Mouse (Mus musculus) embryonic facial prominence, embryonic 15.5 days (tissue): Measurements from ENCODE around the gene Ppp1r37. TPM values are rescaled to one million over a fixed set of nuclear protein-coding genes. Genes with fewer than 3 reads are reported as not detected.
A peak's percentile ranks its signal among the peaks of the same experiment; 100 is the strongest.

Experiments used
- ATAC-seq: fragments of 200-750 bp; cut with Nextera tagmentation; 2 replicates; pipeline ENCODE4 v1.8.0; 2017; ENCODE audit warnings: low read depth, moderate TSS enrichment; ENCODE audit not compliant: insufficient number of reproducible peaks, low FRiP score, low TSS enrichment
- H3K27ac ChIP-seq: fragments of 300-500 bp; sonication (generic); replicated peaks from 2 replicates; pipeline ENCODE4 v1.5.1; 2015; ENCODE audit warnings: mild to moderate bottlenecking, inconsistent platforms
- H3K27me3 ChIP-seq: fragments of 300-500 bp; sonication (generic); 2 replicates; pipeline ENCODE4 v1.6.1; 2015; ENCODE audit warnings: inconsistent platforms
- H3K36me3 ChIP-seq: fragments of 300-500 bp; sonication (generic); 2 replicates; pipeline ENCODE4 v1.6.1; 2015; ENCODE audit warnings: mild to moderate bottlenecking, inconsistent platforms
- H3K4me1 ChIP-seq: fragments of 300-500 bp; sonication (generic); 2 replicates; pipeline ENCODE4 v1.6.1; 2015; ENCODE audit warnings: inconsistent platforms
- H3K4me2 ChIP-seq: fragments of 300-500 bp; sonication (generic); replicated peaks from 2 replicates; pipeline ENCODE4 v1.6.1; 2015; ENCODE audit warnings: mild to moderate bottlenecking, inconsistent platforms
- H3K4me3 ChIP-seq: fragments of 300-500 bp; sonication (generic); replicated peaks from 2 replicates; pipeline ENCODE4 v1.5.1; 2015; ENCODE audit warnings: mild to moderate bottlenecking, inconsistent platforms
- H3K9ac ChIP-seq: fragments of 300-500 bp; sonication (generic); 2 replicates; pipeline ENCODE4 v1.6.1; 2015; ENCODE audit warnings: inconsistent platforms
- H3K9me3 ChIP-seq: fragments of 300-500 bp; sonication (generic); replicated peaks from 2 replicates; pipeline ENCODE4 v1.6.1; 2016; ENCODE audit warnings: inconsistent platforms
- WGBS: fragments of 180-500 bp; shearing (Covaris S2); methylation state at CpG from one replicate; pipeline ENCODE4 v1.1.7; 2015; 5-methylcytosine and 5-hydroxymethylcytosine counted together
- polyA plus RNA-seq: library from polyadenylated mRNA; unstranded; fragments of >200 nt; fragmentation: Nextera tagmentation; extraction: Ambion mirVana; gene quantifications from 2 replicates; pipeline ENCODE4 v1.2.1, GENCODE M21; 2015

Ppp1r37 gene
- polyA plus RNA-seq, 1 experiment from 2014 or later = 36.0 TPM

- no peak overlapping the region for H3K4me3 ChIP-seq
Measured at GRCm38 (mm10) chr7:19567426-19567825, 4.5 kb upstream of the Ppp1r37 start.

GRCm38 (mm10) chr7:19565803-19566202 lies 2.9 kb upstream of the Ppp1r37 start:
- Histone ChIP-seq H3K27ac (no peak overlapping the region), H3K4me2 (no peak overlapping the region), H3K4me3 (no peak overlapping the region), H3K9ac (no peak overlapping the region), H3K9me3 (no peaks in the 10 kb centered on the region), H3K36me3 (peaks cover 50% of the 10 kb centered on the region), H3K4me1 (peaks cover 20% of the 10 kb centered on the region), H3K27me3 (no peaks in the 10 kb centered on the region)
- no peak for ATAC-seq
- 96% methylated on average over 2 of the region's 2 CpGs for WGBS

More at GRCm38 (mm10) chr7:19567426-19567825, 4.5 kb upstream of the Ppp1r37 start:
- no peaks in the 10 kb centered on the region for H3K9me3 ChIP-seq
- H3K9ac ChIP-seq = no peak overlapping the region
- H3K4me2 ChIP-seq = no peak overlapping the region
- H3K27me3 ChIP-seq = no peaks in the 10 kb centered on the region
- H3K4me1 ChIP-seq = peaks cover 24% of the 10 kb centered on the region
- WGBS = 92% methylated on average over 8 of the region's 8 CpGs
- peaks cover 50% of the 10 kb centered on the region for H3K36me3 ChIP-seq
- H3K27ac ChIP-seq = no peak overlapping the region
- ATAC-seq = no peak

GRCm38 (mm10) chr7:19564455-19564854 lies 1.6 kb upstream of the Ppp1r37 start:
- no peak for ATAC-seq
- H3K4me1 ChIP-seq = peaks cover 33% of the 10 kb centered on the region
- H3K4me3 ChIP-seq = no peak overlapping the region
- H3K36me3 ChIP-seq = peaks cover 37% of the 10 kb centered on the region
- no peaks in the 10 kb centered on the region for H3K9me3 ChIP-seq
- no peak overlapping the region for H3K27ac ChIP-seq
- H3K27me3 ChIP-seq = no peaks in the 10 kb centered on the region
- H3K9ac ChIP-seq = no peak overlapping the region
- no peak overlapping the region for H3K4me2 ChIP-seq
- WGBS = 88% methylated on average over 4 of the region's 4 CpGs

GRCm38 (mm10) chr7:19563884-19564283 lies 1.0 kb upstream of the Ppp1r37 start:
- H3K27me3 ChIP-seq = no peaks in the 10 kb centered on the region
- H3K9ac ChIP-seq = no peak overlapping the region
- H3K9me3 ChIP-seq = no peaks in the 10 kb centered on the region
- WGBS = 84% methylated on average over 3 of the region's 3 CpGs
- peaks cover 38% of the 10 kb centered on the region for H3K4me1 ChIP-seq
- no peak overlapping the region for H3K4me3 ChIP-seq
- 0 out of 2 replicates have a peak overlapping the region, but pooled peaks have one; percentile 95 for H3K27ac ChIP-seq
- ATAC-seq = no peak
- H3K36me3 ChIP-seq = peaks cover 32% of the 10 kb centered on the region
- H3K4me2 ChIP-seq = 0 out of 2 replicates have a peak overlapping the region, but pooled peaks have one; percentile 90

- peaks cover 52% of the 10 kb centered on the region for H3K4me1 ChIP-seq
Measured at GRCm38 (mm10) chr7:19561765-19562642, 872 bp downstream of the Ppp1r37 start.

GRCm38 (mm10) chr7:19561431-19561764 lies 1.5 kb downstream of the Ppp1r37 start:
- no peak for ATAC-seq
- H3K9ac ChIP-seq = peak overlapping the region; percentile 99
- peaks cover 19% of the 10 kb centered on the region for H3K36me3 ChIP-seq
- peak overlapping the region; percentile 95 for H3K27ac ChIP-seq
- no peaks in the 10 kb centered on the region for H3K27me3 ChIP-seq
- WGBS = 1% methylated on average over 11 of the region's 11 CpGs
- no peaks in the 10 kb centered on the region for H3K9me3 ChIP-seq
- H3K4me2 ChIP-seq = peak overlapping the region; percentile 90
- H3K4me1 ChIP-seq = peaks cover 52% of the 10 kb centered on the region
- peak overlapping the region; percentile 99 for H3K4me3 ChIP-seq

More at GRCm38 (mm10) chr7:19561765-19562642, 872 bp downstream of the Ppp1r37 start:
- Histone ChIP-seq H3K36me3 (peaks cover 22% of the 10 kb centered on the region), H3K9ac (peak overlapping the region; percentile 99), H3K4me3 (peak overlapping the region; percentile 99), H3K27me3 (no peaks in the 10 kb centered on the region), H3K4me2 (peak overlapping the region; percentile 90), H3K9me3 (no peaks in the 10 kb centered on the region), H3K27ac (peak overlapping the region; percentile 95)
- under 1% methylated on average over 82 of the region's 102 CpGs for WGBS
- peak; percentile 86 for ATAC-seq

GRCm38 (mm10) chr7:19560491-19561260 lies 2.2 kb downstream of the Ppp1r37 start:
- peak; percentile 46; the same call in 1 of the 2 replicates for ATAC-seq
- Histone ChIP-seq H3K27ac (peak overlapping the region; percentile 95), H3K36me3 (peaks cover 24% of the 10 kb centered on the region), H3K9me3 (no peaks in the 10 kb centered on the region), H3K4me1 (peaks cover 52% of the 10 kb centered on the region), H3K27me3 (no peaks in the 10 kb centered on the region), H3K9ac (peak overlapping the region; percentile 99), H3K4me3 (peak overlapping the region; percentile 99), H3K4me2 (peak overlapping the region; percentile 90)
- WGBS = 24% methylated on average over 11 of the region's 11 CpGs

- no peak for ATAC-seq
- 51% methylated on average over 2 of the region's 2 CpGs for WGBS
- H3K4me2 ChIP-seq = no peak overlapping the region
- no peak overlapping the region for H3K27ac ChIP-seq
- H3K27me3 ChIP-seq = no peaks in the 10 kb centered on the region
- H3K9me3 ChIP-seq = no peaks in the 10 kb centered on the region
- 0 out of 2 replicates have a peak overlapping the region, but pooled peaks have one; percentile 3 for H3K4me3 ChIP-seq
- H3K9ac ChIP-seq = no peak overlapping the region
- peaks cover 55% of the 10 kb centered on the region for H3K4me1 ChIP-seq
- H3K36me3 ChIP-seq = peaks cover 8% of the 10 kb centered on the region
Measured at GRCm38 (mm10) chr7:19558965-19559364, 3.9 kb downstream of the Ppp1r37 start.

- H3K4me2 ChIP-seq = no peak overlapping the region
- no peak overlapping the region for H3K9ac ChIP-seq
- H3K27me3 ChIP-seq = no peaks in the 10 kb centered on the region
- peaks cover 7% of the 10 kb centered on the region; the same call in 1 of the 2 replicates for H3K36me3 ChIP-seq
- H3K9me3 ChIP-seq = no peaks in the 10 kb centered on the region
- no peak for ATAC-seq
- peaks cover 49% of the 10 kb centered on the region for H3K4me1 ChIP-seq
- no peak overlapping the region for H3K4me3 ChIP-seq
- WGBS = 94% methylated on average over 6 of the region's 6 CpGs
- no peak overlapping the region for H3K27ac ChIP-seq
Measured at GRCm38 (mm10) chr7:19557982-19558900, 4.6 kb downstream of the Ppp1r37 start.

GRCm38 (mm10) chr7:19557086-19557485 lies 5.8 kb downstream of the Ppp1r37 start:
- peaks cover 7% of the 10 kb centered on the region; the same call in 1 of the 2 replicates for H3K36me3 ChIP-seq
- no peak for ATAC-seq
- no peaks in the 10 kb centered on the region for H3K9me3 ChIP-seq
- H3K4me3 ChIP-seq = no peak overlapping the region
- 92% methylated on average over 2 of the region's 2 CpGs for WGBS
- H3K27ac ChIP-seq = no peak overlapping the region
- peaks cover 46% of the 10 kb centered on the region for H3K4me1 ChIP-seq
- no peak overlapping the region for H3K4me2 ChIP-seq
- no peaks in the 10 kb centered on the region for H3K27me3 ChIP-seq
- no peak overlapping the region for H3K9ac ChIP-seq
